Mouse (Mus musculus): ENCODE results near the gene Cdh20.
"Not testable (repeated sequence)": the region's sequence is repeated elsewhere in the genome, so short reads cannot be mapped to it uniquely, and the experiment has no call there.

Cdh20 gene

DNA sequence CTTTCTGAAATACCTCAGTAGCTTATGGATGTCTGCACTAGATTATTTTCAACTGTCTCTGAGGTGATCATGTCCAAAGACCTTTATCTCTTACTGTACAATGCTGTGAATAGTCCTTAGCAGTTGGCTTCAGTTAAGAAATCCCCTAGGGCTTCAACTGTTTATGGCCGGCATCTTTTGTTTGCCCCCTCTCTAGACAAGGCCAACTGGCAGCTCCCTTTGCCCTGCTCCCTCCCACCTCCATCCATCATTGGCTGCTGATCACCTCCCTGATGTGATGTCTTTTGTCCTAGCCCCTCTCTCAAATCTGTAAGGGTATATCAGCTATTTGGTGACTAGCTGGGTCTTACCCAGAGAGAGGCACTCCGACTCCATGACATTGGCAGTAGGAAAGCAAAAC lies 148.2 kb downstream of the Cdh20 start:
- DNase-seq (ENCODE audit: low read depth, low spot score): no peak

DNA sequence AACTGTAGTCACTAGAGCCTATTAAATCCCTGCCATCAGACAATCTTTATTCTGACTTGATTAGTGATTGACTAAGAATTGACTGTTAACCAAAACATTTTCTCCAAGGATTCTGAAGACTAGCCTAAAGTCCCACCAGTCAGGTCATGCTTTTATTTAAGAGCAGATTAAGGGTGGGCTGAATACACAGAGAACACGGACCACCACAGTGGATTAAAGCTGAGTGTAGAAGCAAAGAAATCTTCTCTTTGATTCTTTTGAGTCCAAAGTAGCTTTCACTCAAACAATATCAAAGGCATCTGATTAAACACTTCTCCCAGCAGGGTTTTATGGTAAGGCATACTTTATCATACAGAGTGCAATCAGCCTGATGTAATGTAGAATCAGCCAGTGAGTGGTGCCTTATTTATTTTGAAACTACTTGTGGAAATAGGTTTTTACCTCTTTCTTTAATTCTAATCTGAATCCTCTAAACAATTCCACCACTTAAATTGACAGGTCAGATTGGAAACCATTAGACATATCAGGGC lies 149.0 kb downstream of the Cdh20 start:
- no peak for DNase-seq (ENCODE audit: low read depth, low spot score)

DNA sequence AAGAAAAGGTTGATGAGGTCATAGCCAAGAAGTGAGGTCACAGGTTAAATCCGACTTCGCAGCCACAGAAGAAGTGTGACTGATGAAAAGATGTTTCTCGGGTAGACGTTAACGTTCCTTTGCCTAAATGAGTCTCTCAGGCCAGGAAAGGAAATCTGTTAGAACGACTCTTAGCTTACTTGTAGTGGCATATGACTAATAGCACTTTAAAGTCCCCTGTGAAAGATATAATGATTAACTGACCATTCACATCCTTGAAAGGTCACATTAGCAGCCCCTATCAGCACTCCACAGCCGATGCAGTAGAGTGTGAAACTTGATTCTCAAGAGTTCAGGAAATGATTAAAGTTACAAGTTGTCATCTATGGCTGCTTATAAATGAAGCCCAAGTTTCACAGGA lies 164.7 kb downstream of the Cdh20 start:
- DNase-seq (ENCODE audit: low read depth, low spot score): no peak

DNA sequence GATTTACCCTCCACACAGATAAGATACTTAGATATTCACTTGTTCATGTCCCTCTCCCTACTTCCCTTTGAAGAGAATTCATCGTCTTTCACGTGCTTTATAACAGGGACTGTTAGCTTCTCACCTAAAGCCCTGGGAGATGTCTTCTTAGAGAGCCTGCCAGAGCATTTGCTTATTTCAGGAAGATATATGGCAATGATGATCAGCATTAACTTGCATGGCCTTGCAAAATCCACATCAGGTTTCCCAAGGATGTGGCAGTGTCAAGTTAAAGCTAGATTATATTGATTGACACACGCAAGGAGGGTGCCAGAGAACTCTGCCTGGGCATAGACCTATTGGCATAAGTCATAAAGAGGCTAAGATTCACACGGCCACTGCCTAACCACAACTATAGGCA lies 168.6 kb downstream of the Cdh20 start:
- no peak for DNase-seq (ENCODE audit: low read depth, low spot score)

DNA sequence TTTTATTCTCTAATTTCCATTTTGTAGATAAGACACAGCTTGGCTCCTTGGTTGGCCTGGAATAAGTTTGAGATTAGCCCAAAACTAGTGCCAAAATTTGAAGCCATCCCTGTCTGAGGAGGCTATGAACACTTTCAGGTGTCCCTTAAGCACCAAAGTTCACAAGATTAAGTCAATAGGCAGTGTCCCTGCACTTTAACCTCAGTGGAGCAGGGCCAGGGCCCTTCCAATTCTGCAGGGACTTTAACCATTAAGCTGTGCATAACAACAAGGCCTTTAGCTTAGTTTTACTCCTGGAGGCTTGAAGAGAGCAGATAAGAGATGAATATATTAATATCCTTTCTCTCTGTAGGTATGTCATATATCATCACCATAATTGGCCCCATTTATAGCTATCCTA lies 170.8 kb downstream of the Cdh20 start:
- no peak for DNase-seq (ENCODE audit: low read depth, low spot score)

DNA sequence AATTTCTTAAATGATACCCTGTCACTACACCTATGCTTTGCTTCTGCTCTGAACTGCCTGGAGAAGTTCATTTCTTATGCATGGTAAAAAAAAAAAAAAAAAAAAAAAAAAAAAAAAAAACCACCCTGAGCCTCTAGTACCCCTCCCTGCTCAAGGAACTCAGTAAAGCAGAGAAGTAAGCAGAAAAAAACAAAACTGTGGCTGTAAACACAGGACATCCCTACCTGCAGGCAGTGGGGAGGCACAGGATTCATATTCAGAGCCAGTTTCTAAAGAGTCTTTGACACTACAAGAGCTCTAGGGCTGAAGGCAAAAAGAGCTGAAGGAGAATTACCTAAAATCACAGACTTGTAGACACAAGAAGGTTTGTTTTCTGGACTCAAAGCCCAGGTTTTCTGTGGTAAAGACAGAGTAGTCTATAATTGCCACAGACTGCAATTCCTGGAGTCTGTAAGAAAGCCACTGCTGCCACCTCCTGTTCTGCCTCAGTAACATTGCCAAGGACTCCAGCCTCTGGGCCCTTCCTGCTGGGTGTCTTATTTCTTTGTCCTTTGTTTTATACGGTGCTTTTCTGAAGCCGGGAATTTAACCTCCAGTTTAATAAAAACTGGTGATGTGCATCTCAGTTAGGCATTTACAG lies 176.3 kb downstream of the Cdh20 start:
- peak; percentile 42 for DNase-seq (ENCODE audit: low read depth, low spot score)

DNA sequence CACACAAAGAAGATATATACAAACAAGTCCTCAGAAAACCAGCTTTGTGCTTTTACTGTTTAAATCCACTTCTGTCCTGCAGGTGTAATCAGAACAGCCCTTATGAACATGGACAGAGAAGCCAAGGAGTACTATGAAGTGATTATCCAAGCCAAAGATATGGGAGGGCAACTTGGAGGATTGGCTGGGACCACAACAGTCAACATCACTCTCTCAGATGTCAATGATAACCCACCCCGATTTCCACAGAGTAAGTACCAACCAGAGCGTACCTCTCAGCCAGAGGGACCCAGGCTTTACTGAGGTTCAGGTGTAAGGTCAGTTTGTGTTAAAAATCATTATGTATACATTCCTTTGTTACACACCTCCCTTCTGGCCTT lies 176.8 kb downstream of the Cdh20 start:
- DNase-seq (ENCODE audit: low read depth, low spot score): no peak

DNA sequence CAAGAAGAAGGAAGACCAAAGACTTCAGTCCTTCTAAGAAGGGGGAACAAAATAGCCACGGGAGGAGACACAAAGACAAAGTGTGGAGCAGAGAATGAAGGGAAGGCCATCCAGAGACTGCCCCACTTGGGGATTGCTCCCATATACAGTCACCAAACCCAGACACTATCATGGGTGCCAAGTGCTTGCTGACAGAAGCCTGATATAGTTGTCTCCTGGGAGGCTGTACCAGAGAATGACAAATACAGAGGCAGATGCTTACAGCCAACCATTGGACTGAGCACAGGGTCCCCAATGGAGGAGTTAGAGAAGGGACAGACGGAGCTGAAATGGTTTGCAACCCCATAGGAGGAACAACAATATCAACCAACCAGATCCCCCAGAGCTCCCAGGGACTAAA lies 181.3 kb downstream of the Cdh20 start:
- not testable (repeated sequence) for DNase-seq (ENCODE audit: low read depth, low spot score)

DNA sequence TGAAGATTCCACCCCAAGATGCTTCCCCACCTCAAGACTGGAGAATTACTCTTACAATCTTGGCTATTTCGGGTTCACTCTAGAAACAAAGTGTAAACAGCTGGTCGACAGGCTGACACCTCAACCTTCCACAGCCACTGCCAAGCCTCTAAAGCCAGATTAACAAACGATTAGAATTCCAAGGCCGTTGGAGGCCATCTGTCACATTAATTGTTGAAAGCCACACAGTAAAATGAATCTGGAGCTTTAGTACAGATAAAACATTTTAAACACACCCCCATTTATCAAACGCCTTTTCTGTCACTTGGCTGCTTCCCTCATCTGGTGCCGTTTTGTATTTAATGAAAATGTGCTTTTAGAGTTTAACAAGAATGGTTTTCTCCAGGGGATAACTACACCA lies 188.7 kb downstream of the Cdh20 start:
- peak; percentile 75 for DNase-seq (ENCODE audit: low read depth, low spot score)

DNA sequence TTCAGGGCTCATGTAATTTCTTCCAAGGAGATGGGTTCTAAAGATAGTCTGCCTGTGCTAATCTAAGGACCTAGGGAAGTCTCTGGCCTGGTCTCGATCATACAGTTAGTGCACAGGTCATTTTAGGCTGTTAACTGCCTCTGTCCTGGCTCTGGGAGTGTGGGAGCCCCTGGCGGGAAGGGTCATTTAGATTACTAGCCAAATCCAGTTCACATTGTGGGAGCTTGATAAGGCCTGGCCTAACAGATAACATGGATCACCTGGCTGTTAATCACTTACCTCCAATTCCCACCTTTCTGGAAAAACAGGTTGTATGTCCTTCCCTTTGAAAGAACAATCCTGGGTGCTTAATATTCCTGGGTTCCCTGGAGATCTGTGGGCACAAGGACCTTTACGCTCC lies 193.3 kb downstream of the Cdh20 start:
- DNase-seq (ENCODE audit: low read depth, low spot score): no peak

DNA sequence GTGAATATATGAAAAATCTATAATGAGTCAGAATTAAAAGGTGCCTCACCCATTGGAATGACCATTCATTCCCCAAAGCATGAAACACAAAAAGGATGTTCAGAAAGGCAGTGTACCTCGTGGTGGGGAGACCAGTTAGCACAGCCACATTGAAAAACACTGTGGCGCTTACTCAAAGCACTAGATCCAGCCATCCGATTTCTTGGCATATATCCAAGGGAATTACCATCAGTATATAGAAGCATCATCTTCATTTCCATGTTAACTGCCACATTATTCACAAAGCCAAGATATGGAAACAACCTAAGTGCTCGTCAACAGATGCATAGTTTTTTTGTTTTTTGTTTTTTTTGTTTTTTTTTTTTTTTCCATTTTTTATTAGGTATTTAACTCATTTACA lies 193.9 kb downstream of the Cdh20 start:
- DNase-seq (ENCODE audit: low read depth, low spot score): no peak

DNA sequence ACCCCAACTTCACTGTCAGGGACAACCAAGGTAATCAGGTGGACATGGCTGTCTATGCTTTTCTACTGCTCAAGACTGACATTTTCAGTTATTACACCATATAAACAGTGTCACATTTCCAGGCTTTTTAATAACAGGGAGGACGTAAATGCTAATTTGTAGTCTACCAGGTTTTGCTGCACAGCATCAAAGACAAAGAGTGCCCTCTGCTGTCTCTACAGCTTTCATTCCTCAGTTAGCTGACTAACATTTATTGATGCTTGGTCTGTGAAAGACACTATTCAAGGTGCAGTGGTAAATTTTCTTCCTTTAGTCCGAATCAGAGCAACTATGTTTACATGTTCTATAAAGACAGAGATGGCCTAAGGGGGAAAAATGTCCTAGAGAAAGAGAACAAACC lies 210.7 kb downstream of the Cdh20 start:
- DNase-seq (ENCODE audit: low read depth, low spot score): no peak

DNA sequence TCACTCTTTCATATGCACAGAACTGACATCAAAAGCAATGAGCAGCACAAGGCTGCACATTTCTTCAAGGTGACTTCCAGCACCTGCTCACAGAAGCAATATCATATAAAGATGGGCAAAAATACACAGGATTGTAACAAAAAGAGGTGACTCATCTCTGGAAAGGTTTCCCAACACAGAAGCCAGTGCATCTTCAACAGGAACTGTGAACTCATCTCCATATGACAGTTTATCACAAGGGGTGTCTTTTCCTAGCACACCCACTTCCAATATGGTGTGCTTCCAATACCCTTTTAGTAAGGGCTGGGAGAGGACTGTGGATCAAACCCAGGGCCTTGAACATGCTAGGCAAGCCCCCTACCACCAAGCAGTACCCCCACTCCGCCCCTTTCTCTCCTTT lies 211.9 kb downstream of the Cdh20 start:
- DNase-seq (ENCODE audit: low read depth, low spot score): no peak

DNA sequence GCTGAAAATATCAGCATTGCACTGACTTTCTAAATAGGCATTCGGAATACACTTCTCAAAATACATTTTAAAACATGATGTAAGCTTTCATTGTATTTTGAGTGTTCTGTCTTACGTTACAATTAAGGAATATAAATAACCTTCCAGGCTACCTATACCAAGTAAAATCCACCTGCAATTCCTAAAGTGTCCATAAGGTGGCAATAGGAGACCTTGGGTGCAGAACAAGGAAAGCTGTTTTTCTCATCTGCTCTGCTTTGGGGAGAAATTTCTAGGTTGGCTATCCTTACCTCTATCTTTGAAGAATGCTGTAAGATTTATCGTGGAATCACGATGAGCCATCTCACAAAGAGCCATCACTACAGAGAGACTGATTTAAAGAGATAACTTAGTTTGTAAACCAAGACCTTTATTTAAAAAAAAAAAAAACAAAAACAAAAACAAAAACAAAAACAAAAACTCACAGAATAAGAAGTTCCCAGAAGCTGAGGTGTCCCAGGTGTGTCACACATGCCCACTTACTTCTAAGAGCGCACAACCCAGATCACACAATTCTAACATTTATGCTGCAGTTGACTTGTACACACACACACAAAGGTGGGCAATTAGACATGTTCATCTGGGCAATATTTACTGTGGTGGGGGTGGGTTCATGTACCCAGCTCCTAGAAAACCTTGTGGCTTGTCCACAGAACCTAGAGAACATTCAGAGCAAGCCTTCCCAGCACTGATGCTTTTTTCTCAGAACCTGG lies 218.1 kb downstream of the Cdh20 start:
- peak; percentile 60 for DNase-seq (ENCODE audit: low read depth, low spot score)

DNA sequence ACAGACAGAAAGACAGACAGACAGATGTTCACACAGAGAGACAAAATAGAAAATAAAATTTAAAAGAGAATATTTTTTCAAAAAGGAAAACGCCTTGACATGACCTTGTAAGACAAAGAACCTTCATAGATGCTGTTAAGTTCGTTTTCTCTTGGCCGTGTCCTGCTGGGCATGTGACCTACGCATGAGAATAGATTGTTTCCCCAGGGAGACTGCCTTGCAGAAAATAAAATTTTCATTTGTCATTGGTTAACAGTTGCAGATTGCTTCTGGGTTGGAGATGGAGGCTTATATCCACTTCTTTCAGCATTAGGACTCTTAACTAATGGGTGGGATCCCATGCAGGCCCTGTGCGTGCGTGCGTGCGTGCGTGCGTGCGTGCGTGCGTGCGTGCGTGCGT lies 219.2 kb downstream of the Cdh20 start:
- DNase-seq (ENCODE audit: low read depth, low spot score): no peak

DNA sequence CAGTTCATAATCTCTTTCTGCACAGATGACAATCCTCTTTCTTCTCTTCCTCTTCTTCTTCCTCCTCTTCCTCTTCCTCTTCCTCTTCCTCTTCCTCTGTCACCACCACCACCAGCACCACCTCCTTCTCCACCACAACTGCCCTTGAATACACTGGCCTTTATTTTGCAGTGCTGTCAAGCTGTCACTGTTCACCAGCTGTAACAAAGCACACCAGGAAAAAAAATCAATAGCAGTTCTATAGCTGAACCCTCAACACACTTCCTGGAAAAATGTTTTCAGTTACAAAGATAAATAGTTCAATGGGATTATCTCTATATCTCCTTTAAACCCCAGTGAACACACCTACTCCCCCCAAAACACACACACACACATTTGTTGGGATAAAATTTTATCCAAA lies 224.1 kb downstream of the Cdh20 start:
- DNase-seq (ENCODE audit: low read depth, low spot score): no peak

DNA sequence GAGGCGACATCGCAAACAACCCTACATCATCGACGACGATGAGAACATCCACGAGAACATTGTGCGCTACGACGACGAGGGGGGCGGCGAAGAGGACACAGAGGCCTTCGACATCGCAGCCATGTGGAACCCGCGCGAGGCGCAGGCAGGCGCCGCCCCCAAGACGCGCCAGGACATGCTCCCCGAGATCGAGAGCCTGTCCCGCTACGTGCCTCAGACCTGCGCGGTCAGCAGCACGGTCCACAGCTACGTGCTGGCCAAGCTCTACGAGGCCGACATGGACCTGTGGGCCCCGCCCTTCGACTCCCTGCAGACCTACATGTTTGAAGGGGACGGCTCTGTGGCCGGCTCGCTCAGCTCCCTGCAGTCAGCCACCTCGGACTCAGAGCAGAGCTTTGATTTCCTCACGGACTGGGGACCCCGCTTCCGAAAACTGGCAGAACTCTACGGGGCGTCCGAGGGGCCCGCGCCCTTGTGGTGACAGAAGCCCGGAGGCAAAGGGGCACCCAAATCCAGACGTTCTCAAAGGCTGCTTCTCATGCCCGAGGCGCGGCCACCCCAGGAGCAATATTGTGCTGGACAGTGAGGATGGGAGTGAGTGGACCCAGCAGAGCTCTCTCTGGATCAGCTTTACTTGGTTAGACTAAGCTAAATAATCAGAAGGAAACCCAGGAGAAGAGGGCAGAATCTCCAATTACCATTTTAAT lies 225.7 kb downstream of the Cdh20 start:
- DNase-seq (ENCODE audit: low read depth, low spot score): no peak

DNA sequence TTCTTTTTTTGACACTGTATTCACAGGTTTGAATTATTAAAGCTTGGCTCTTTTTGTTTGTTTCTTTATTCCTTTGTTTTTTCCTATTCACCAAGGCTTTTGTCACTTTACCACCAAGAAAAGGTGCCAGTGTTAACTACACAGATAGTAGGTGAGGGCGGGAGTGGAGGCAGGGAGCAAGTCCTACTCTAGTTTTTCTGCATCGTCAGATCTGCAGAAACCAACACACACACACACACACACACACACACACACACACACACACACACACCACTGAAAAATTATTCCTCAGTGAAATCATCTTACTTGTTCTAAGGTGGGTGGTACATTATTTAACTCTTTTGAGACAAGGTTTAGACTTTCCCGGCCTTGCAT lies 226.3 kb downstream of the Cdh20 start:
- no peak for DNase-seq (ENCODE audit: low read depth, low spot score)

DNA sequence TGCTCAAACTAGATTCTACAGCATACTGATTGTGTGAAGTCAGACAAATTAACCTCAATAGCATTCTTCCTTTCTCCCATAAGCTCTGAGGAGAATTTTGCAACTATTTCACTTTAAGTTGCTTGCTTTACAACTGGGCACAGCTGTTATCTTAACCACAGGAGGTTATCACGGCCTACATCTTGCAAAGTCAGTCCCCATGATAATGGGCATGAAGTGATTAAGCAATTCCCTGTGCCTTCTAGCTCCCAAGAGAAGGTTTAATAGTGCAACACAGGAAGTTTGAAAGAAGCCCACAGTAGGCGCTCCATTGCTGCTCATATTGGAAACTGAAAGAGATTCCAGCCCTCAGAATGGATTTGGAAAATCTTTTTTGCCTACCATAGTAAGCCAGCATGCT lies 229.5 kb downstream of the Cdh20 start:
- DNase-seq (ENCODE audit: low read depth, low spot score): no peak

DNA sequence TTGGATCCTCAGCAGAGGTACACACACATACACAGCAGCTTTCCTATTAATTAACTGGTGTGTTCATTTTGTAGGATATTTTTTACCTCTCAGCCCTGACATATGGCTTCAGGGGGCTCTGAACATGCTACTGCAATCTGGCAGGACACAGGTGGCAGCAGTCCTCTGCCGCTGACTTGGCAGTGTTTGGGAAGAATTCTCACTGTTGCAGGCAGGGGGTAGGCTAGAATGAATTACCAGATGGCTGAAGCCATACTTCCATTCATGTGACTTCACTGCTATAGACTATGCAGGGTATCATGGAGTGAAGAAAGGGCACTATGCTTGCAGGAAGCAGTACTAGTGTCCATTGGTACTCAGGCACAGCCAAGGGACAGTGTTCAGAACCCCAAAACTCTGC lies 233.8 kb downstream of the Cdh20 start:
- no peak for DNase-seq (ENCODE audit: low read depth, low spot score)

DNA sequence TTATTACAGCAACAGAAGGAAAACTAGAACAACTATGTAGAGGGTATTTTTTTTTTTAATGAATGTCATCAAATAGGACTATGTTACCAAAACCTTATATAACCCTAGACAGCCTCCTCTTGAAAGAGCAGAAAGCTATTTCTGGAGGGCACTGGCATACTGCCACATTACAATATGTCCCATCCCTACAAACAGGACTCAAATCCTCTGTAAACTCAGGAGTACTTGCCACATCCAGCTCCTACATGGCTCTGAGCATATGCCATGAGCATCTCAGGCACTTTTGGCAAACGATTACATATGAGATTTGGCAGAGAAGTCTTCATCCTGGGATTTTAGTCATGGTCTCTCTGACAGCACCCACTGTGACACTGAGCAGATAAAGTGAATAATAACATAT lies 235.5 kb downstream of the Cdh20 start:
- no peak for DNase-seq (ENCODE audit: low read depth, low spot score)

DNA sequence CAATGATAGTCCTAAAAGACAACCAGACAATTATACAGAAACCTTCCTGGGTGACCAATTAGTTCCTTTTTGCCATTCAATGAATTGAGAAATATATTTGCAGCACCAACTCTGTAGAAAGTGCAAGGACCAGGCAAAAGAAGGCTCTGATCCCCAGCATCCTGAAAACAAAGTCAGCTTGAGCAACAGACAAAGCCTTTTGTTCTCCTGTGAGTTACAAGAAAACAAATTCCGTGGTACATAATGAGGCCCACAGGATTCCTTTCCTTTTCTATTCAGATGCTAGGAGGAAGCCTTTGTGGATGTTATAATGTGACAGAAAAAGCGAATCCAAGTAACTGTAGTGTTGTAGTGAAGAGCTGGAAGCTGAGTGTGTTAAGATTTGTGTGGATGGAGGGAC lies 244.3 kb downstream of the Cdh20 start:
- DNase-seq (ENCODE audit: low read depth, low spot score): no peak

DNA sequence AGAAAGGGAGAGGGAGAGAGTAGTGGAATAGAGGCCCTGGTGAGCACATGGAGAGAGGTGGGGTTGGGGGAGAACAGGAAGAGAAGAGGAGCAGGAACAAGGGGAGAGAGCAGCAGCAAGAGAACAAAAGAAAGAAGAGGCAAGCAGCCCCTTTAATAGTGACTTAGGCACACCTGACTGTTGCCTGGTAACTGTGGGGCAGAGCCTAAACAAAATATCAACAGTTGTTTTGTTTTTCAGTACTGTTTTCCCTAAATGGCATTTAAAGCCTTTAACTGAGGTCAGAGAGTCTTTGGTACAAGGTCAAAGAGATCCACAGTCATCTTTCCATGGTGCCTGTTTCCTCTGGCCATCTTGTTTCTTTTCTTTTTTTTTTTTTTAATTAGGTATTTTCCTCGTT lies 245.0 kb downstream of the Cdh20 start:
- DNase-seq (ENCODE audit: low read depth, low spot score): no peak
